Mouse (Mus musculus): ENCODE measurements around the gene Scnm1.

- no peak for TF ChIP-seq GATA1 (IDR thresholded peaks at IDR 0.05; ENCODE audit: low read length)
- no peak for TF ChIP-seq TAL1 (IDR thresholded peaks at IDR 0.05; ENCODE audit: low read length)
Observed at GRCm38 (mm10) chr3:95176500-95176899, 42.7 kb upstream of the Scnm1 start.
